Mouse (Mus musculus) adrenal gland, adult 8-10 months (tissue): ENCODE measurements at regions not wholly inside any gene's neighbourhood (a gene's known extent, or its start where the extent isn't known, plus 50 kb on each side); places are given as distances from the start of the nearest gene placed in this dataset.

Source experiments
- DNase-seq: peaks from one replicate; pipeline ENCODE4 v3.0.0; 2022

DNA sequence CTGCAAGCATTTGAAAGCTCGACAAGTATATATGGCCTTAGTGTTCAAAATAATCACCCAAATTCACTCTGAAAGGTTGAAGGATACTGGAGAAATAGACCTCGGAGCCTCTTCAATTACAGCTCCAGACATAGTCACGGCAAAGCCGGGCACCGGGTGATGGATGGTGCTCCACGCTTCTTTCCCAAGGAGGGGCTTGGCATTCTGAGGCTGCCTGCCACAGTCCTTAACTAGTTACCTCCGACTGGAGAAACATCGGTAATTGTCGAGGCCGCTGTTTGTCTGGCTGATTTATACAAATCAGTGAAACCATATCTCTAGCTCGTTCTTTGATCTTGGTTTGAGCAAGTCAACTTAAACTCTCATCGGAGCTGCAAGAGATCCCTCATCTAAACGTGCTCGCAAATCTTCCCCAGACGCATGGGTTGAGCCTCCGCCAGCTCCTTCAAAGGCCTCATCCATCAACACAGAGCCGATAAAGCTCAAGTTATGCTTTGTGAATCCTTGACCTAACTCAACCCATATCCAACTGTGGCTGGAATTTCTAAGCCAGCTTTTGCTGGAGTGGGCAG, 145.4 kb upstream of the Stx16 start:
- DNase-seq, result peak; percentile 76

- peak; percentile 21 for DNase-seq
These were observed 140.4 kb upstream of the Stx16 start for GRCm38 (mm10) chr2:173935706-173936105.

GRCm38 (mm10) chr2:173937531-173938439, 138.3 kb upstream of the Stx16 start:
- no peak for DNase-seq

GRCm38 (mm10) chr2:173938440-173938787, 137.7 kb upstream of the Stx16 start:
- DNase-seq, result no peak

DNA sequence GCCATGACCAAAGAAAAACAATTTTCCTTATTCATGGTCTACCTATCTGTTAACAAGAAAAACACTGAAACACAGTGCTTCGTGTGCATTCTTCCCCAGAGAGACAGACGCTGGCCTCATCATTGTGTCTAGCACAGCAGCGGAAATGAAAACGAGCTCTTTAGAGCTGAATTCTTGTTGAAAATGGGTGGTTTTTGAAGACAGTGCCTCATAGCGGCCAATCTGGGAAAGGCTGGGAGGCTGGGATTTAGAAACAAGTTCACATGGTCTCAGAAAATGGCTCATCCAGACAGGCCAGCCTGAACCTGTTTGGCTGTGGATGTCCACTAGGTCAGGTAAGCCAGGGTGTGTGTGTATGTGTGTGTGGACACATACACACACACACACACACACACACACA, 130.7 kb upstream of the Stx16 start:
- no peak for DNase-seq

DNA sequence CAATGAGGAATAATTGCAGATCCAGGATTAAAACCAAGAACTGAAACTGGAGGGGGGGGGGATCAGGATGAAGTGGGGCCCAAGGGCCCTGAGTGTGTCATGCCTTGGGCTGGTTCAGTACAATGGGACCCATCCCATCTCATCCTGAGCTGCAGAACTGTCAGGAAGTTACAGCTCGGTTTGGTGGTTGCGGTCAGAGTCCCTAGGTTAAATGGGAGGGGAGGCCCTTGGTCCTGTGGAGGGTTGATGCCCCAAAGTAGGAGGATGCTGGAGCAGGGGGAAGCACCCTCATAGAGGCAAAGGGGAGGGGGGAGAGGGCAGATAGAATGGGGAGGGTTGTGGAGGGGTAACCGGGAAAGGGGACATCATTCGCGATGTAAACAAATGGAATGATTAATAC, 127.5 kb upstream of the Stx16 start:
- no peak for DNase-seq

- DNase-seq, result no peak
These were observed 125.8 kb upstream of the Stx16 start for GRCm38 (mm10) chr2:173950164-173950891.

DNA sequence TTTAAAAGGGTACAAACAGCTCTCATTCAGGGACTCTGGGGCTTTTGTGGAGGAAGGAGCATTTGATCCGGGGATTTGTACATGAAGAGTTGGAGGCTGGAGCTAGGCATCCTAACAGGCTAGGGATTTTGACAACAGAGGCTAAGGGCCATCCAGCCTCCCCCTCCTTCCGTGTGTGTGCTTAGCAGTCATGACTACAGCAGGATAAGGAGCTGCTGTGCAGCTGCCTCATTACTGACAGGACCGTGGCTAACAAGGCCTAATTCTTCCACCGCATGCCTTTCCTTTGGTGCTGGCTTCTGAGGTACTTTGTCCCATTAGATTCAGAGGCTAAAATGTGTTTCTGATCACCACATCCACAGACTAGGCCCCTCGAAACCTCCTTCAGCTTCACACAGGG, 110.0 kb upstream of the Stx16 start:
- DNase-seq, result no peak

DNA sequence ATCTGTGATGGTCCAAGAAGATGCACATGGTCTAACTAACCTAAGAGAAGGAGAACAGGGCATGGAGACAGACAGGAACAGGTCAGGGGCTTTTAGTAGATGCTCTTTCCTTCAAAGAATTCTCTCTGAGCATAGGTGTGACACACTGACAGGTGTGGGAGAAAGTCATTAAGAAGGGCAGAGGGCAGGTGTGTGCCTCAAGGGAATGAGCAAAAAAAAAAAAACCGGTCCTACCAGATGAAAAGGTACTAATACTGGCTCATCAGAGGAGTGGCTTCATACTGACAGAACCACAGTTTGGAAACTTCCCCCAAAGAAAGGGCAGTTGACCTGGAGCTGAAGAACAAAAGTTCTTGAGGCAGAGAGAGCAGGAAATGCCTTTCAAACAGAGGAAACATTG, 105.3 kb upstream of the Stx16 start:
- DNase-seq, result no peak

DNA sequence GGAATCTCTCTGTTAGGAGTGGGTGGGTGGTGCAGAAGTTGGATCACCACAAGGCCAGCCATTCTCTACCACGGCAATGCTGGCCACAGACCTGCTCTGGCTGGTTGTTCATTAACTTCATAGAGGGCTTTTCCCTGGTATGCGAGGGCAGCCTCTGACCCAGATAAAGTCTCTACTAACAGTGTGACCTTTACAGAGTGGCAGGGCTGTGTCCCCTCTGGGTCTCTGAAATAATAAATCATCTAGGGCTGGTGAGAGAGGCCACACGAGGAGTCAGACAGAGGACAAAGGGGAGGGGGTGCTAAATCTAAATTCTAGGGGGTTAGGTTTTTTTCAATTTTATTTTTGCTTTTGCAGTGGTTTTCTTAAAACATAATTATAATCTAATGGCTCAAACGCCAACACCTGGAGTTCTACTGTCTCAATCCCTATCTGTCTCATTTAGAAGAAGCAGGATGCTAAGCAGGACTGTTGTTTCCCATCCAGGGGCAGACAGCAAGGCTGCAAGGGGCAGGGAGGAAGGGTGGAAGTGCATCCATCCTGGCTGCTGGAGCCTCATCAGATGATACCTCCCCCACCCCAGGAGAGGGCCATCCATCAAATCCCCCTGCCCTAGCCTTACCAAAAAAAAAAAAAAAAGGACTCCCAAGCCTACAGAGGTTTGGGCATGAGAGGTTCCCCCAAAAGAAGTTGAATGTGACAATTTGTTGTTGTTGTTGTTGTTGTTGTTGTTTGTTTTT, 99.6 kb upstream of the Stx16 start:
- no peak for DNase-seq

DNA sequence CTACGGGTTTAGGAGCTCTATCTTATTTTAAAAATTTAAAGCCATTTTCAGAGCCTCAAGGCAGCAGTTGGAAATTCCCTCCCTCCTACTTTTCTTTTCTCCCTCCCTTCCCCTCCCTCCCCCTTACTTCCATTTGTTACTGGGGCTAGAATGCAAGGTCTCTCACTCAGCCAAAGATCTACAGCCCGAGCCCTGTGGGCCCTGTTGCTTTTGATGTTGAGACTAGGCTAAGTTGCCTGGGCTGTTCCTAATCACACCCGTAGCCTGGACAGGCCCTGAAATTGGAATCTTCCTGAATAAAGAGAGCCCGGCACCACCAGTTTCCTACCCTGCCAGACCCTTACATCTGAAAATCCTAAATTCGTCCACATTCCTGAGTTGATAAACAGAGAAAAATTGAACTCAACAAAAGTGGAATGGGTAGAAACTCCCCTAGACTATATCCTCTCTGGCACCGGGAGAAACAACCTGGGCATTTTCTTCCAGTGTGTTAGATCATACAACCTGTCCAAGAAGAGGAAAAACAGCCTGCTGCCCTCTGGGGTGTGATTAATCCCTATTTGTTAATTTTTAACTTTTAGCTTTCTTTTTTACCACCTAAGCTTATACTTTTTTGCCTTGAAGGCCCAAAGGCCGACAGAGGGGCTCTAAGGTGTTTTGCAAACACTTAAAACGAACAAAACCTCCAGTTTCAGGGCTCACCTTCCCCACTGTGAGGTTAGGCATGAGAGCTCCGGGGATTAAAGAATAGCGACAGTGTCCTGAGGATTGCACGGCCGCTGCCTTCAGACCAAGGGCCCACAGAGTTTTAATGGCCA, 98.7 kb upstream of the Stx16 start:
- DNase-seq, result no peak

DNA sequence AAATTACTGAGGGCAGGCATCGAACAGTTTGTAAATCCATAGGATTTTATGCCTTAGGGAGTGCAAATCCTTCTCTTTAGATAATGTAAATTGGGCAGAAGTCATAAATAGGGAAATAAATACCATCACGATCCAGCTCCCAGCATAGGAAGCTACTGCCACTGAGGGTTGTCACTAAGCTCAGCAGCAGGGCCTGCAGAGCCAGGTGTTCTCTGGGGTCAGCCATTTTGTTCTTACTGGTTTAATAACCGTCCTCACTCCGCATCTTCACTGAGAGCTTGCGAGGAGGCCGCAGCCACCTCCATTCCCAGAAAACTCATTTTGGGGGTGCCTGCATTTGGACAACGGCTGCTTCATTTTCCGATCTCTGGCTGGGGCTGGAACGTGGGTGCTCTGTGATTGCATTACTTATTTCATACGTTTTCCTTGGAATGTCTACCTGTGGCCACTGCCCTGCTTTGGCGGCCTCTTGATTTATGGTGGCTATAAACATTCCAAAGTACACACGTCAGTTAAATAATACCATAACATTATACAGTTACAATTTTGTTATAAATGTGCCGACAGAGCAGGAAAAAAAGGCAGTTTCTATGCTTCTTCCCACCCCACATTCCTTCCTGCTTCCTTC, 97.9 kb upstream of the Stx16 start:
- DNase-seq, result no peak

DNA sequence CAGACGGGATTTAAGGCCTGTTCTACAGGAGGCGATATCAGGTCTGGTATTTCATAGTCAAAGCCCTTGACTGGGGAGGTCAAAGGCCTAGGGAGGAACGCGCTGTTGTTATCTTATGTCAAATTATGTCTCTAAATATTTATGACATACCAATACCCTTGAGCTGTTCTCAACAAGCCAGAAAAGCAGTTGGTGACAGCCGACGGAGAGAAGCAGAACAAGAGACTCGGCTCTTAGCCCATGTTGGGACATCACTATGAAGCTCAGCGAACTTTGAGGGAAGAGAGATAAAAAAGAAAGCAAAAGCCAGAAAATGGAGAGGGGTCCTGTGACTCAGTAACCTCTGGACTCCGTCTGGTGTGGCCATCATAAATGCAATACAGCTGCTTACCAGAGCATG, 95.1 kb upstream of the Stx16 start:
- no peak for DNase-seq

DNA sequence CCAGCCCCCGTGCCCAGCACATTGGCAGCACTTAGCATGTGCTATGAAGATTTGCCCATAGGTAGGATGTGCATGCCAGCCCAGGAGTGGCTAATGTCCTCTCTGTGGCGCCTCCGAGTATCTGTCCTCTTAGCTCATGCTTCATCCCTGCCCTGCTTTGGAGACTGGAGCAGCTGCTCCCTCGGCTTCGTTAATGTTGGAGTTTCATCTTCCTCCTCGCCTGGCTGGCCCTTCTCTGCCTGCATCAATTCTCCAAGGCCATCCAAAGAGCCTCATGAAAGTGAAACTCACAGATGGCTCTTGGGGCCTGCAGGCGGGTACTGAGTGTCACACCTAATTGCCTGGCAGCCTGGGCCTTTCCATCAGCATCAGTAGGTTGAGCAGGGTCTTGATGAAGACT, 88.6 kb upstream of the Stx16 start:
- no peak for DNase-seq

GRCm38 (mm10) chr2:173987921-173988320, 88.2 kb upstream of the Stx16 start:
- no peak for DNase-seq

DNA sequence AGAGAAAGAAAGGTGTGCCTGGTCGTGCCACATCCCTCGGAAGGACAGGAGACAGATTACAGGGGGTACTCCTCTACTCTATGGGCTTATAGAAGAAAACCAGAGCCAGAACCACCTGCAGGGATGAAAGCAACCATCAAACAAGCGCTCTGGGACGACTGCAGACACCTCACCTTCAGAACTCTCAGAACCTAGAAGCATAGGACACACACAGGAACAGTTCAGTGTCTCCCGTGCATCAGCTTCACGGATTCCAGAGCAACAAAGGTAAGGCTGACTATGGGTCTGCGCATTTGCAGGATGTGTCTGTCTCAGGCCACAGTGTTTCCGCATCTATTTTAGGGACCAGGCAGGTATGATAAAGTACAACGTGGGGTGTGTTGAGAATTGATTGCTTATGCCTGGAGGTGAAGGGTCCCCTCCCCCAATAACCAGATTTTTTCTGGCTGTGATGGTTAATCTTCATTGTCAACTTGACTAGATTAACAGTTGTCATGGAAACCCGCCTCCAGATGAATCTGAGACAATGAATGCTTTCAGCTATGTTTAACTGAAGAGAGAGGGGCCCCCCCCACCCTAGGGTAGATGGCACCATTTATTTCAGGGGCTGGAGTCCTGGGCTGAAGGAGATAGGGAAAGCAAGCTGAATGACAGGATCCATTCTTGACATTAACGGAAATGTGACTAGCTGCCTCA, 87.3 kb upstream of the Stx16 start:
- no peak for DNase-seq

DNA sequence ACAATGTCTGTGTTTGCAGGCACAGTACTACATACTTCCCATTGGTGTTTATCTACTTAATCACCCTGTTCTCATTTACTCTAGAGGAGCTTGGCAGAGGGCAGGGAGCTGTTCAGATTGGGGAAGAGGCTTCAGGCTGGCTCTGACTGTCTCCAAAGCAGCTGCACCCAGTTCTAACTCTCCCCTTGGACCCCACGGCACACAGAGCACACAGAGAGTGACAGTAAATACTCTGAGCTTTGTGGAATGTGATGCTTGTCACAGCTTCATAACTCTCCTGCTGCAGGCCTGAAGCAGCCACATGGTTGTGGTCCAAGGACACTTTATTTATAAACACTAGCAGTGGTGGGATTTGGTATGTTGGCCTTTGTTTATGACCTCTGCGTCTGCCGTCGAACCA, 85.4 kb upstream of the Stx16 start:
- no peak for DNase-seq

GRCm38 (mm10) chr2:173991447-173991846, 84.7 kb upstream of the Stx16 start:
- no peak for DNase-seq

DNA sequence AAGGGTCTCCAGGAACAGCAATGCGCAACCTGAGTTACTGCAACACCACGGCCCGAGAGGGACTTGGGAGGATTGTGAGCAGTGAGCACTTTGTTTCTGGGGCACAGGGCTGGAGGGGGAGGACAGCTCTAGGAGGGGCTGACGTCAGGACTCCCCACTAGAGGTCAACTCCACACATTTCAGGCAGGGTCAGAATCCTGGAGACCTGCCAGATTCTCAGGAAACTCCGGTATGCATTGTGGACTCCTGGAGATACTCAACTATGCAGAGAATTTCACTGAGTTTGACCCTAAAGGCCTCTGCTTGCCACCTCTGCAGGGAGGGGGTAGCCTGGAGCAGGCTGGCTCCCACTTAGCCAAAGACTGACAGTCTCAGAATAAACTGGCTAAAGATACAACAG, 84.1 kb upstream of the Stx16 start:
- DNase-seq, result no peak

GRCm38 (mm10) chr2:173993431-173993955, 82.6 kb upstream of the Stx16 start:
- no peak for DNase-seq
